Mouse (Mus musculus): Measurements from ENCODE around the gene Socs3.

DNA sequence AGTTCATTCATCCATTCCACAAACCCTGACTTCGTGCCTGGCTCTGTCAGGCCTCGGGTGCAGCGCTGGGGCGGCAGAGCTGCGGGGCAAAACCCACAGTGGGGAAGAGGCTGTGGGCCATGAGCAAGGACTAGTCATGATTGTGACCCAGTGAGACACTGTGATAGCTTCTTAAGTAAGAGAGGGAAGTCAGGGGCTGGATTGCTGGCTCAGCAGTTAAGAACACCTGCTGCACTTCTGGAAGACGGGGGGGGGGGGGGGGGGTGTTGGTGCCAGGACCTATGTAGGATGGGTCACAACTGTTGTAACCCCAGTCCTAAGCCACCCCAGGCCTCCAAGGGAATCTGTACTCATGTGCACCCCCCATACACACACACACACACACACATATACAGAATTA lies 1.3 kb upstream of the Socs3 start:
- TF ChIP-seq CTCF (IDR thresholded peaks at IDR 0.05 in 2 of 3, conservative IDR thresholded peaks at IDR 0.05 in 1 of 3; ENCODE audit: control insufficient read depth in 1 of 3, insufficient read depth in 1 of 3, low read depth in 2 of 3, low read length in 3 of 3, poor library complexity in 1 of 3, severe bottlenecking in 1 of 3) (no peak), MXI1 (IDR thresholded peaks at IDR 0.05; ENCODE audit: low read depth, low read length) (no peak), RCOR1 (IDR thresholded peaks at IDR 0.05; ENCODE audit: low read depth, low read length) (no peak)
